Mouse (Mus musculus): ENCODE data around the gene Lmna. TPM values are rescaled to one million over a fixed set of nuclear protein-coding genes. Genes with fewer than 3 reads are reported as not detected.
A peak's percentile ranks its signal among the peaks of the same experiment; 100 is the strongest.

Gene Lmna
- total and polyA plus RNA-seq, 3 experiments, result 128 to 388 (median 302) TPM

DNA sequence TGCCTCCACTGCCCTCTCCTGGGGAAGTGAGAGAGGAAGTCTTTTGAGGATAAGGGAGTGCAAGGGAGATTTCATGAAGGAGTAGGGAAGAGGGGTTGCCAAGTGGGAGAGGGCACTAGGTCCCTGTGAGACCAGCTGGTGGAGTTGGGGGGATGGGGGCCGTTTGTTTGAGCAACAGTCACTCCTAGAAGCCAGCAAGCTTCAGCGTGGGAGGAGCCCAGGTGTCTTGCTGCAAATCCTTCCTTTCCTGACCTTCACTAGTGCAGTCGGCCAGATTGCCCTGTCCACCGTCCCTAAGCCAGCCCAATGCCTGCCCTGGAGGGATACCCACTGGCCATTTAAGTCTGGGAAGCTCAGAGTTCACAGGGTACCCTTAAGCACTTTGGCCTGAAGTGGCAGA is 1.8 kb upstream of the Lmna start:
- Histone ChIP-seq H3K36me3 (ENCODE audit: control insufficient read depth in 1 of 2, insufficient read depth in 2 of 2, low read length in 2 of 2) (peaks cover 0 to 54% of the 10 kb centered on the region in 2 experiments; a peak in 2 of 4 replicates), H3K9ac (ENCODE audit: control insufficient read depth, low read depth, low read length, poor library complexity, severe bottlenecking) (peak overlapping the region; percentile 23; the same call in 1 of the 2 replicates), H3K79me2 (ENCODE audit: control insufficient read depth, insufficient read depth, low read length, poor library complexity) (peaks cover 1% of the 10 kb centered on the region; the same call in 1 of the 2 replicates), H3K4me1 (ENCODE audit: control insufficient read depth in 1 of 2, insufficient read depth in 2 of 2, low read length in 2 of 2) (peaks cover 26 to 64% of the 10 kb centered on the region in 2 experiments), H3K9me3 (replicated peaks; ENCODE audit: insufficient read depth, low read length) (no peaks in the 10 kb centered on the region), H3K4me3 (ENCODE audit: control insufficient read depth in 1 of 2, insufficient read depth in 1 of 2, low read depth in 2 of 2, low read length in 2 of 2) (no peak overlapping the region), H3K27ac (ENCODE audit: control insufficient read depth, low read depth, low read length) (peak overlapping the region; percentile 98), H3K27me3 (ENCODE audit: control insufficient read depth in 1 of 2, insufficient read depth in 2 of 2, low read length in 2 of 2) (no peaks in the 10 kb centered on the region)
- DNase-seq (ENCODE audit: low read depth, low spot score), result no peak
- TF ChIP-seq ZNF384 (IDR thresholded peaks at IDR 0.05; ENCODE audit: low read depth, low read length) (no peak), CTCF (IDR thresholded peaks at IDR 0.05 in 2 of 3, conservative IDR thresholded peaks at IDR 0.05 in 1 of 3; ENCODE audit: control insufficient read depth in 1 of 3, insufficient read depth in 1 of 3, low read depth in 2 of 3, low read length in 3 of 3, poor library complexity in 1 of 3, severe bottlenecking in 1 of 3) (peak; percentile 18 to 31 (median 24); a peak in 3 of 6 replicates), TAL1 (IDR thresholded peaks at IDR 0.05; ENCODE audit: low read length) (0 out of 2 replicates have a peak, but pooled peaks have one; percentile 2), POLR2AphosphoS5 (IDR thresholded peaks at IDR 0.05; ENCODE audit: borderline replicate concordance, low read depth, low read length) (no peak), ZC3H11A (IDR thresholded peaks at IDR 0.05; ENCODE audit: low read depth, low read length) (peak; percentile 23; the same call in 1 of the 2 replicates), NELFE (IDR thresholded peaks at IDR 0.05; ENCODE audit: low read depth, low read length) (0 out of 2 replicates have a peak, but pooled peaks have one; percentile 7), SMC3 (IDR thresholded peaks at IDR 0.05; ENCODE audit: low read depth, low read length) (0 out of 2 replicates have a peak, but pooled peaks have one; percentile 24)

DNA sequence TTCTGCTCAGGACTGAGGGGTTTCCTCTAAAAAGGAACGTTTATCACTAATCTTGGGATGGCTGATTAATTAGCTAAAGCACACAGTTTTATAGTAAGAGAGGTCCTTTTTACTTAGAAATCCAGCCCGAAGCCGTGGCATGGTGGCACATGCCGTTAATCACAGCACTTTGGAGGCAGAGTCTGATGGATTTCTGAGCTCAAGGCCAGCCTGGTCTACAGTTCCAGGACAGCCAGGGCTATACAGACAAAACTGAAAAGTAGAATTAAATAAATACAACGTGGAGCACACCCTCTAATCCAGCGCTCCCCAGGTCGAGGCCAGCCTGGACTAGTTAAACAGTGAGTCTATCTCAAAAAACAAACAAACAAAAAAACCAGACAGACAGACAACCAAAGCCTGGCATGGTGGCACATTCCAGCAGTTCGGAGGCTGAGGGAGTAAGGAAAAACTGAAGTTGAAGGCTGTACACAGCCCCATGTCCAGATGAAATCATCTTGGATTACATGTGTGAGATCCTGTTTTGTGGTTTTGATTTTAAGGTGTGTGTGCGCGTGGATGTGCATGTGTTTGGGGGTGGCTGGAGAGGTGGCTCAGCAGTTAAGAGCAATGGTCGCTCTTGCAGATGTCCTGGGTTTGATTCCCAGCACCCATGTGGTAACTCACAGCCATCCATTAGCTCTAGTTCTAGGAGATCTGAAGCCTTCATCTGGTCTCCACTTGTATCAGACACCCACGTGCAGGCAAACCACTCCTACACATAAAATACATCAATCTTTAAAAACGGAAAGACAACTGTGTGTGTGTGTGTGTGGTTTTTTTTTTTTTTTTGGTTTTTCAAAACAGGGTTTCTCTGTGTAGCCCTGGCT is 899 bp upstream of the Lmna start:
- H3K9me3 ChIP-seq (replicated peaks; ENCODE audit: insufficient read depth, low read length), result no peaks in the 10 kb centered on the region
- peak overlapping the region; percentile 39 to 73 for H3K4me3 ChIP-seq (ENCODE audit: control insufficient read depth in 1 of 2, insufficient read depth in 1 of 2, low read depth in 2 of 2, low read length in 2 of 2)
- H3K36me3 ChIP-seq (ENCODE audit: control insufficient read depth in 1 of 2, insufficient read depth in 2 of 2, low read length in 2 of 2), result peaks cover 0 to 54% of the 10 kb centered on the region in 2 experiments; a peak in 2 of 4 replicates
- H3K9ac ChIP-seq (ENCODE audit: control insufficient read depth, low read depth, low read length, poor library complexity, severe bottlenecking), result peak overlapping the region; percentile 41
- H3K79me2 ChIP-seq (ENCODE audit: control insufficient read depth, insufficient read depth, low read length, poor library complexity), result peaks cover 1% of the 10 kb centered on the region; the same call in 1 of the 2 replicates
- peak; percentile 62 for DNase-seq (ENCODE audit: low read depth, low spot score)
- H3K4me1 ChIP-seq (ENCODE audit: control insufficient read depth in 1 of 2, insufficient read depth in 2 of 2, low read length in 2 of 2), result peaks cover 26 to 64% of the 10 kb centered on the region in 2 experiments
- H3K27ac ChIP-seq (ENCODE audit: control insufficient read depth, low read depth, low read length), result peak overlapping the region; percentile 98
- no peaks in the 10 kb centered on the region for H3K27me3 ChIP-seq (ENCODE audit: control insufficient read depth in 1 of 2, insufficient read depth in 2 of 2, low read length in 2 of 2)
- TF ChIP-seq ZMIZ1 (IDR thresholded peaks at IDR 0.05; ENCODE audit: low read depth, low read length) (no peak), EP300 (IDR thresholded peaks at IDR 0.05; ENCODE audit: low read depth in 1 of 2, low read length in 2 of 2) (peak in 1 of 2 experiments; percentile 31; a peak in 1 of 4 replicates), ETS1 (IDR thresholded peaks at IDR 0.05; ENCODE audit: low read depth, low read length) (peak; percentile 12; the same call in 1 of the 2 replicates), POLR2AphosphoS2 (IDR thresholded peaks at IDR 0.05; ENCODE audit: low read length) (no peak), TCF12 (IDR thresholded peaks at IDR 0.05; ENCODE audit: low read depth, low read length) (no peak), CTCF (IDR thresholded peaks at IDR 0.05 in 2 of 3, conservative IDR thresholded peaks at IDR 0.05 in 1 of 3; ENCODE audit: control insufficient read depth in 1 of 3, insufficient read depth in 1 of 3, low read depth in 2 of 3, low read length in 3 of 3, poor library complexity in 1 of 3, severe bottlenecking in 1 of 3) (no peak), MEF2A (IDR thresholded peaks at IDR 0.05; ENCODE audit: extremely low read depth, insufficient replicate concordance, low read depth, low read length, poor library complexity, severe bottlenecking) (no peak), NELFE (IDR thresholded peaks at IDR 0.05; ENCODE audit: low read depth, low read length) (no peak), MAX (IDR thresholded peaks at IDR 0.05; ENCODE audit: low read length) (peak; percentile 77), ZKSCAN1 (IDR thresholded peaks at IDR 0.05; ENCODE audit: low read depth, low read length) (no peak), USF2 (IDR thresholded peaks at IDR 0.05; ENCODE audit: borderline replicate concordance in 1 of 2, insufficient read depth in 1 of 2, low read depth in 1 of 2, low read length in 2 of 2) (no peak), TAL1 (IDR thresholded peaks at IDR 0.05; ENCODE audit: low read length) (no peak; the same call in 1 of the 2 replicates), MYB (IDR thresholded peaks at IDR 0.05; ENCODE audit: low read depth, low read length) (no peak), CHD2 (IDR thresholded peaks at IDR 0.05; ENCODE audit: low read length) (no peak), MAFK (IDR thresholded peaks at IDR 0.05; ENCODE audit: borderline replicate concordance, low read depth, low read length) (no peak), ELF1 (IDR thresholded peaks at IDR 0.05; ENCODE audit: low read depth, low read length) (no peak), USF1 (IDR thresholded peaks at IDR 0.05; ENCODE audit: low read depth, low read length) (no peak), ZC3H11A (IDR thresholded peaks at IDR 0.05; ENCODE audit: low read depth, low read length) (no peak), ZNF384 (IDR thresholded peaks at IDR 0.05; ENCODE audit: low read depth, low read length) (peak; percentile 85), MXI1 (IDR thresholded peaks at IDR 0.05; ENCODE audit: low read depth, low read length) (peak; percentile 81), GATA1 (IDR thresholded peaks at IDR 0.05; ENCODE audit: low read depth, low read length) (no peak), NRF1 (IDR thresholded peaks at IDR 0.05; ENCODE audit: insufficient read depth, low read depth, low read length, poor library complexity, severe bottlenecking) (no peak), MYC (IDR thresholded peaks at IDR 0.05; ENCODE audit: low read depth, low read length) (no peak; the same call in 1 of the 2 replicates), GABPA (IDR thresholded peaks at IDR 0.05; ENCODE audit: low read depth, low read length) (no peak), POLR2AphosphoS5 (IDR thresholded peaks at IDR 0.05; ENCODE audit: borderline replicate concordance, low read depth, low read length) (no peak)

Measured in MEL (cell line).